Mouse (Mus musculus): ENCODE measurements around the gene Wdr78.

Wdr78 gene

GRCm38 (mm10) chr4:103048046-103048445 is 66.3 kb downstream of the Wdr78 start:
- DNase-seq (ENCODE audit: low read depth), result no peak

GRCm38 (mm10) chr4:103042997-103043396 is 71.4 kb downstream of the Wdr78 start:
- no peak for DNase-seq (ENCODE audit: low read depth)

GRCm38 (mm10) chr4:103039838-103040191 is 74.5 kb downstream of the Wdr78 start:
- DNase-seq (ENCODE audit: low read depth), result no peak

- no peak for DNase-seq (ENCODE audit: low read depth)
These were observed 75.1 kb downstream of the Wdr78 start for GRCm38 (mm10) chr4:103039103-103039837.

- no peak for DNase-seq (ENCODE audit: low read depth)
These were observed 85.9 kb downstream of the Wdr78 start for GRCm38 (mm10) chr4:103028177-103029088.

- DNase-seq (ENCODE audit: low read depth), result no peak
These were observed 86.6 kb downstream of the Wdr78 start for GRCm38 (mm10) chr4:103027745-103028144.

GRCm38 (mm10) chr4:103026621-103027020 is 87.7 kb downstream of the Wdr78 start, which contains the start of gene Insl5:
Gene Insl5 (minus strand): TSS chr4:103026842.
- no peak for DNase-seq (ENCODE audit: low read depth)

- DNase-seq (ENCODE audit: low read depth), result no peak
These were observed 100.9 kb downstream of the Wdr78 start for GRCm38 (mm10) chr4:103013490-103013889.

- no peak for DNase-seq (ENCODE audit: low read depth)
These were observed 102.5 kb downstream of the Wdr78 start for GRCm38 (mm10) chr4:103011823-103012222.

- no peak for DNase-seq (ENCODE audit: low read depth)
These were observed 103.6 kb downstream of the Wdr78 start for GRCm38 (mm10) chr4:103010734-103011133.

GRCm38 (mm10) chr4:103006943-103007418 is 107.4 kb downstream of the Wdr78 start:
- peak; percentile 16 for DNase-seq (ENCODE audit: low read depth)

GRCm38 (mm10) chr4:103006266-103006665 is 108.1 kb downstream of the Wdr78 start:
- no peak for DNase-seq (ENCODE audit: low read depth)

- no peak for DNase-seq (ENCODE audit: low read depth)
These were observed 109.0 kb downstream of the Wdr78 start for GRCm38 (mm10) chr4:103005190-103005945.

GRCm38 (mm10) chr4:103004681-103005080 is 109.7 kb downstream of the Wdr78 start:
- no peak for DNase-seq (ENCODE audit: low read depth)

- no peak for DNase-seq (ENCODE audit: low read depth)
These were observed 122.7 kb downstream of the Wdr78 start for GRCm38 (mm10) chr4:102991685-102992084.

GRCm38 (mm10) chr4:102990595-102991340 is 123.6 kb downstream of the Wdr78 start:
- no peak for DNase-seq (ENCODE audit: low read depth)

- no peak for DNase-seq (ENCODE audit: low read depth)
These were observed 124.3 kb downstream of the Wdr78 start for GRCm38 (mm10) chr4:102990016-102990415.

GRCm38 (mm10) chr4:102989391-102989790 is 125.0 kb downstream of the Wdr78 start:
- no peak for DNase-seq (ENCODE audit: low read depth)

- no peak for DNase-seq (ENCODE audit: low read depth)
These were observed 125.8 kb downstream of the Wdr78 start for GRCm38 (mm10) chr4:102988526-102988925.
